Mouse (Mus musculus) monocyte, adult 5-6 weeks (primary cell): ENCODE data around the gene Olfr1535. TPM values are rescaled to one million over a fixed set of nuclear protein-coding genes. Genes with fewer than 3 reads are reported as not detected.

ENCODE experiments used
- ATAC-seq: fragments of 153-309, 156-312 bp; replicated peaks from 2 replicates; pipeline ENCODE4 v1.8.0; 2017; ENCODE audit warnings: mild to moderate bottlenecking; ENCODE audit not compliant: low TSS enrichment, insufficient number of reproducible peaks, severe bottlenecking, poor library complexity, low FRiP score
- total RNA-seq: library from RNA; stranded (forward); fragments of 200-1000, 200-491, 200-594 nt; gene quantifications from 3 replicates; pipeline ENCODE4 v1.2.3, GENCODE M21; 2017

Gene Olfr1535
- total RNA-seq: not detected in 3 replicates

DNA sequence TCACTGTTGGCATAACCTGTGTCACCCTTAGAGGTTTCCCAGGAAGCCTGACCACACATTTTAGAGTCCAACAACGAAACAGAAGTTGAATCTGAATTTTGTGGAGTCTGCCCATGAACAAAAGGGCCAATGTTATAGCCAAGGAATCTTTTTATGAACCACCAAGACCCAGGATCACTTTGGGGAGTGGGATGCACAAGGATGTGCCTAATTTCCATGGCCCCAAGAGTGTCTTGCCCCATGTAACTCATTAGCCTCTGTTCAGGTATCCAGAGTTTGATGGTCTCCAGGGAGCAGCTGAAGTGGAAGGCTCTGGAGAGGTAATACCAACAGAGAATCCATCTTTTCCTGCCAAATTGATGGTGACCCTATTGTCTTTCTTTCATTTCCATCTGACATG is at the start of gene Olfr1535:
TSS of gene Olfr1535 (minus strand) at position 101 of the 400 bp plus-strand sequence.
- ATAC-seq: no peak

DNA sequence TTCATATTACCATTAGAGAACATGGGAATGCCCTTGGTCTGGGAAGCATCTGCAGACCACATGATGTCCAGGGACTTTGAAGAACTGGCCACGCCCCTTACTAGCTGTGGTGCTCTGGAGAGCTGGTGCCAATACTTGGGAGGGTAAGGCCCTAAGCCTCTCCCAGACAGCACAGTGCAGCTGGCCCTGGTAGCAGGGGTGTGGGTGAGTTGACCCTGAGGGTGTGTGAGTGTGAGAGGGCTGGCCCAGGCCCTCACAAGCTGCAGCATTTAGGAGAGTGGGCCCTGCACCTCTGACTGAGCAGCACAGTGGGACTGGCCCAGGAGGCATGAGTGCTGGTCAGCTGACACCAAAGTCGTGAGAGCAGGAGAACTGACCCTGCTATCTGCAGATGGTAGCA is 31.9 kb upstream of the Olfr1535 start:
- no peak for ATAC-seq

DNA sequence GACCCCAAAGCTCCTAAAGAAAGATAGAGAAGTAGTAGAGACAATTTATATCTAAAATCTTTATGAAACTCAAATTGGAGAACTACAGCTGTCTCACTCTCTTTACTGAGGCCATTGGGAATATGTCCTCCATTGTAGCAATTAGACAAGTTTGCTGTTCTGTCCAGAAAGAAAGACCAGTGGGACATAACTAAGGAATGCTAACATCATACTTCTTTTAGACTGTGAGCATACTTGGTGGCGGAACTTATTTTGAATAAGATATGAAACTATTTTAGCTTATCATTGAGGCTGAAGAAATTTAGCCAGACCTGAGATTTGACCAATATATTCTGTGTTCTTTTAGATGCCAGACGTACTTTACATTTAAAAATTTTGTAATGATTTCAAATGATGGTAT is 22.0 kb upstream of the Olfr1535 start, which contains the start of gene Olfr1364:
TSS of gene Olfr1364 (minus strand) at position 101 of the 400 bp plus-strand sequence.
- ATAC-seq: no peak

DNA sequence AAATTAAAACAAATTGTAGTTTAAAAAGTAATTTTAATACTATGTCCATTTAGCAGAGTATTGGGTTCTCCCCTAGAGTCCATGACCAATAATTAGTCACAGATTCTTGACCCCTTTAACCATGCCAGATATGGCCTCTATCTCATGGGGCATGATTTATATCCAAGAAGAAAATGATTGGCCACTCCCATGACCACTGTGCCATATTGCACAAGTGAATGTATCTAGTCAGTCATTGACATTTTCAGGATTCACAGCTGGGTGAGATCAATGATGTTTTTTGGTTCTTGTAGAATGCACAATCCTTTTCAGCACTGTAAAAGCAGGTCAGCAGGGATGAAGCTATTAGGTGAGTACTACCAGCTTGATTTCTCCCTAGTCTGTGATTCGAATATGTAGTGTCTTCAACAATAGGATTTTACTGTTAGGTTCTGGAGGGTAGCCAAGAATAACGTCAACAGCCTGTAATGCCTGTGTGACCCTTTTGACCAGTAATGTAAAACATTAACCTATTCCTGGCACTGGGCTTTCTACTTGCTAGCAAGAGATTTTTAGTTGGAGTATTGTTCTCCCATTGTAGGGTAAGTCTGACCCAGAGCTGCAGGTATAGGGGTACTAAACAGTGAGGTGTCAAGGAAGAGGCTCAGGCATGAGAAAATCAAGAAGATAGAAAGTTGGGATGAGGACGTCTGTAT is 9.1 kb downstream of the Olfr1535 start:
- ATAC-seq: no peak

DNA sequence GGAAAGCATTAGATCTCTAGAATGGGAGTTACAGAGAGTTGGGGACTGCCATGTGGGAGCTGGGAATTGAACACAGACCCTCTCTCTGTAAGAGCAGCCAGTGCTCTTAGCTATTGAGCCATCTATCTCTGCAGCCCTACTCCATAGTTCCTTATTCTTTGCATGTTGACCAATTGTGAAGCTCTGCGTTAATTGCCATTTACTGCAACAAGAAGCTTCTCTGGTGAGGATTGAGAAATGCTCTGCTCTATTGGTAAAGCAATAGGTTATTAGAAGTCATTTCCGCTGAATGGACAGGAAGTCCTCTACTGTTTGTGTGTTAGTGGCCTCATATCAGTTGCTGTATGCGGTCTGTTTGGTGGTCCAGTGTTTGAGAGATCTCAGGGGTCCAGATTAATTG is 10.2 kb downstream of the Olfr1535 start:
- no peak for ATAC-seq

DNA sequence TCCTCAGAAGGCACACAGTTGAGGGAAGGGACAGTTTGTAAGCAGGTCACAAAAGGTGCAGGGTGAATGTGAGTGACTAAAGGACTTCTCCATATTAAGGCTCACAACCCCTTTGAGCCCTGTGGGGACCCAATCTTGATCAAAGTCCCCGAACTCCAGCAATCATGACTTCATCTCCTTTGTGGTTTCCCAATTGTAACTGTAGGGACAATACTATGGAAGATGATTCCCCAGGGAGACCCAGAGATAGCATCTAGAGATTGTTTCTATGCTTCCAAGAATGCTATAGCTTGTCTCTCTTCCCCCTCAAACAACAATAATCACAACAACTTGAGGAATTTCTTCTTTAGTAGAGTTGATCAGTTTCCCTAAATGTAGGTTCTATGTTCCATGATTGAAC is 17.0 kb downstream of the Olfr1535 start, which contains the start of gene Olfr1366:
TSS of gene Olfr1366 (minus strand) at position 101 of the 400 bp plus-strand sequence.
- ATAC-seq: no peak

DNA sequence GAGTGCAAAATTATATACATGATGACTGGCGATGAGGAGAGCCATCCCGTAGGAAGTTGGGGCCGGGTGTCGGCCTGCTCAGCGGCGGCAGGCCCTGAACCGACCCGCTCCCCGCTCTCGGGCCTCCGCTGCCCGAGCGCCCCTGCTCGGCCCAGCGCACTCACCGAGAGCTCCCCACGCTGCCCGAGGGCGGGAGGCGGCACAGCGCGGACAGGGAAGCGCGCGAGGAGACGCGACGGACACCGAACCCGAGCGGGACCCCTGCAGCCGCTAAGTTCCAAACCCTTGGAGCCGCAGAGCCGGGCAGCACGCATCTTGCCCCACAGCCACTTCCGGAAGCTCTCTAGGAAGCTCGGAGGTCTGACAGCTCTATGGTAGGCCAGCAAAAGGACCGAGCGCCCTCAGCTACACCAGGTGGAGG is 28.9 kb downstream of the Olfr1535 start, which contains the start of gene Zkscan8:
TSS of gene Zkscan8 (minus strand) at position 340 of the 421 bp plus-strand sequence.
- ATAC-seq: peak; percentile 98

DNA sequence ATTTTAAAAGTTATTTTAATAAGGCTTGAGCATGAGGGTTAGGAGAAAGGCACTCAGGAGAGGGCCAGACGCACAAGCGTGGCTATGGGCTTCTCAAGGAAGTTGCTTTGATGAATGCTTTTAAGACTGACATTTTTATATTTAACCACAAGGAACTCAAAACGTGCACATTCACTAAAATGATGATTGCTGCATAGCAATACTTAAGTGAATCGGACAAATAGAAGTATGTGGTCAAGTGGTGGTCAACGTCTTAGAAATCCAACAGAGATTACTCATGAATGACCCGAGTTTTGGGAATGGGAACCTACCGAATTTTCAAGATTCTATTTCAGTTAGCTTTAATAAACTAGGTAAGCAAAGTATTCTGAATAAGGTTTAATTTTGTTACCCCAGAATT is 29.6 kb downstream of the Olfr1535 start:
- no peak for ATAC-seq

DNA sequence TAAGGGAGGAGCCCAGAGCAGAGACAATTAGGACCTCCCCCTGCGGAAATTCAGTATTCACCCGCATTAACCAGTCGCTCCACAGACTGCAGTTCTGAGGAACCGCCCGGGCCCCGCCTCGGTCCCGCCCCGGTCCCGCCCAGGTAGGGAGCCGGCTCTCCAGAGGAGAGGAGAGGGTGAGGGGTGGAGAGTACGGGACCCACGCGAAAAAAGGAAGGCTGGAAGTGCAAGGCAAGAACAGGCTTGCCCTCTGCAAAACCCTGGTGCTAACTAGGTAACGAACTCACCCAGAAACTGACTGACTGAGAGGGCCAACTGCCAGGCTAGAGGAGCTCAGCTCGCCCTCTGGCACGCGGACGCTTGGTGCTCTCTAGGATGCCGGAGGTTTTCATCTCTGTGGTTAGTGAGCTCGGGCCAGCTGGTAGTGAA is 53.5 kb downstream of the Olfr1535 start:
- ATAC-seq: peak; percentile 92

Other genes with a start within 250 kb of the Olfr1535 start
- gene Gpx6, start 247.8 kb downstream of the Olfr1535 start, total RNA-seq: not detected in 3 replicates
- not detected in 3 replicates for gene Olfr1367, start 213.0 kb downstream of the Olfr1535 start, total RNA-seq
- gene Zscan12, start 197.1 kb downstream of the Olfr1535 start, total RNA-seq: 4.3 to 8.4 TPM (median 7.9 TPM) in 3 replicates
- 32.1 to 66.2 TPM (median 42.5 TPM) in 3 replicates for gene Zkscan3, start 157.1 kb downstream of the Olfr1535 start, total RNA-seq
- gene Pgbd1, start 118.8 kb downstream of the Olfr1535 start, total RNA-seq: 1.1 TPM in 1 of 3 replicates, not detected in the others
- 33.0 to 51.1 TPM (median 36.4 TPM) in 3 replicates for gene Zscan26, start 106.2 kb downstream of the Olfr1535 start, total RNA-seq
- gene Nkapl, start 91.4 kb downstream of the Olfr1535 start, total RNA-seq: 0.76 to 0.97 TPM in 2 of 3 replicates, not detected in the other
- 1.6 TPM in 1 of 3 replicates, not detected in the others for gene Zkscan4, start 81.0 kb downstream of the Olfr1535 start, total RNA-seq
- gene Gm10065, start 80.5 kb downstream of the Olfr1535 start, total RNA-seq: not detected in 3 replicates
- 0.29 to 0.67 TPM (median 0.64 TPM) in 3 replicates for gene AK157302, start 64.7 kb downstream of the Olfr1535 start, total RNA-seq
- gene Gm11273, start 58.5 kb downstream of the Olfr1535 start, total RNA-seq: 2.5 to 3.8 TPM (median 2.7 TPM) in 3 replicates
- gene Zkscan8, start 28.8 kb downstream of the Olfr1535 start, total RNA-seq: 2.4 to 8.3 TPM (median 3.2 TPM) in 3 replicates
- gene Olfr1366, start 17.1 kb downstream of the Olfr1535 start, total RNA-seq: not detected in 3 replicates
- gene Olfr1364, start 21.9 kb upstream of the Olfr1535 start, total RNA-seq: not detected in 3 replicates
- gene Olfr1362, start 54.1 kb upstream of the Olfr1535 start, total RNA-seq: not detected in 3 replicates
- not detected in 3 replicates for gene Olfr11, start 82.6 kb upstream of the Olfr1535 start, total RNA-seq
- not detected in 3 replicates for gene Olfr1361, start 103.5 kb upstream of the Olfr1535 start, total RNA-seq
- not detected in 3 replicates for gene Olfr1360, start 117.5 kb upstream of the Olfr1535 start, total RNA-seq
- not detected in 3 replicates for gene Olfr1359, start 138.2 kb upstream of the Olfr1535 start, total RNA-seq
- gene Hist1h2bl, start 156.2 kb upstream of the Olfr1535 start, total RNA-seq: 7.1 to 7.9 TPM in 2 of 3 replicates, not detected in the other
- 159 to 372 TPM (median 273 TPM) in 3 replicates for gene Hist1h2ai, start 156.5 kb upstream of the Olfr1535 start, total RNA-seq
- 7.2 to 20.1 TPM (median 13.0 TPM) in 3 replicates for gene Hist1h3h, start 157.8 kb upstream of the Olfr1535 start, total RNA-seq
- 4.9 to 12.8 TPM (median 8.3 TPM) in 3 replicates for gene Hist1h2bm, start 162.2 kb upstream of the Olfr1535 start, total RNA-seq
- 8.3 to 34.5 TPM (median 21.9 TPM) in 3 replicates for gene Hist1h4j, start 175.2 kb upstream of the Olfr1535 start, total RNA-seq
- gene Hist1h4k, start 190.6 kb upstream of the Olfr1535 start, total RNA-seq: 57.7 to 141 TPM (median 135 TPM) in 3 replicates
- 46.9 to 83.1 TPM (median 55.4 TPM) in 3 replicates for gene Hist1h2ak, start 193.9 kb upstream of the Olfr1535 start, total RNA-seq
- gene Hist1h2bn, start 194.2 kb upstream of the Olfr1535 start, total RNA-seq: 54.5 to 81.8 TPM (median 76.8 TPM) in 3 replicates
- gene Hist1h1b, start 220.7 kb upstream of the Olfr1535 start, total RNA-seq: 74.2 to 131 TPM (median 93.8 TPM) in 3 replicates
- 8.6 to 11.4 TPM in 2 of 3 replicates, not detected in the other for gene Hist1h3i, start 223.5 kb upstream of the Olfr1535 start, total RNA-seq
- 15.0 to 50.0 TPM (median 36.2 TPM) in 3 replicates for gene Hist1h2an, start 227.3 kb upstream of the Olfr1535 start, total RNA-seq
- 5.2 to 12.6 TPM (median 8.0 TPM) in 3 replicates for gene Hist1h2bp, start 227.6 kb upstream of the Olfr1535 start, total RNA-seq